Mouse (Mus musculus) CD4-positive helper T cell, adult 2 months (primary cell): ENCODE measurements around the gene Glp2r.
A peak's percentile ranks its signal among the peaks of the same experiment; 100 is the strongest.

Experiments
- DNase-seq: peaks from one replicate; pipeline ENCODE4 v3.0.0-alpha.2; 2012; ENCODE audit warnings: low read depth, missing footprints, low spot score

The Glp2r gene

DNA sequence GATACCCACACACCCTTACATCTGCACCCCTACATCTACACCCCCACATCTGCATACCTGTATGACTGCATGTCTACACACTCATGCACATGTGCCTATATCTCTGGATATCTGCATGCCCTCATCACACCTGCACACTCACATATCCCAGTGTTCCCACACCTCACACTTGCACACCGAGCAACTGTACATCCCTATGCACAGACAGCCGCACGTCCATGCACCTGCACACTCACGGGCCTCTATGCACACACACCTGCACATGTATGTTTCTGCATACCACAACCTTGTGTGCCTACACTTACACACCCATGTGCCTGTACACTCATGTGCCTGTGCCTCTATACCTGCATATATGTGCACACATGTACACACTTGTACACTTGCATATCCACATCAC is 107.5 kb downstream of the Glp2r start:
- no peak for DNase-seq

DNA sequence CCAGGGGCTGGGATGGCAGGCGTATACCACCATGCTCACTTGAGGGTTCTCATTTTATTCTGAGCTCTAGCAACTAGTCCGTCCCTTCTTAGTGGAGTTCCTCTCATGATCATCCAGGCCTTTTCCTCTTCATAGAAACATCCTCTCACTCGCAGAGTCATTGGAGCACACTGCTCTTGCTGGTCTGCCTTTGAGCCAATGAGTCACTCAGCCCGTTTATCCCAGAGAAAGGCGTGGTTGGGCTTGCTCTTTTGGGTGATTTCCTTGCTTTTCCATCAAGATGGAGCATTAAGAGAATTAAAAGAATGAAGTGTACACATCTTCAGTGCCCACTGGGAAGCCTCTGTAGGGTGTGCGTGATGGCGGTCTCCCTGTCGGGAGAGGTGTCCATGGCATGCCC is 109.5 kb downstream of the Glp2r start:
- no peak for DNase-seq

DNA sequence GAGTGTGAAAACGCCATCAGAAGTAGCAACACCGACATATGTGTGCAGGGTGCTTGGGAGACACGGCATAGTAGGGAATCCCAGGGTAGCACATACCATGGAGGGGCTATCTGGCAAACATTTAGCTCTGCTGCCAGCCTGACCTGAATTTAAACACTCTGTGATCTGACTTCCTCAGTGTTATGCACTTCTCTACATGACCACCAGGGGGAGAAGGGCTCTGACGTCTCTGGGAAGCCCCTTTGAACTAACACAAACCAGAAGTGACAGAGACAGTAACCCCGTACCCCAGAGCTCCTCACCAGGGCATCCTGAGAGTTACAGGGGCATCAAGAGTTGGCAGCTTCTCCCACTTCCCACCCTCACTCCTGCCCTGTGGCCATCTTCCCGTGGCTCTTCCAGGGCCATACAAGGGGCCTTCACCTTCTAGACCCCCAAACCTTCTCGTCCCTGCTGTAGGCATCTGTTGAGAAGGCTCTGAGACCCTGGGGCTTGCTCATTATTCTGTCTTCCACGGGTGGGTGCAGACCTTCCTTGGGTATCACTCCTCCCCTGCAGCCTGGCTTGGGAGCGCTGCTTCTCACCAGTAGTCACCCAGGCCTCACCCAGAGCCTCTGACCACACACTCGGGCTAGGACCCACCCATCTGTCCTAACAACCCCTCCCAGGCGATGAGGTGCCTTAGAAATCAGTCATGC is 113.1 kb downstream of the Glp2r start:
- DNase-seq = peak; percentile 37

- DNase-seq = no peak
Measured at GRCm38 (mm10) chr11:67656811-67657210, 114.1 kb downstream of the Glp2r start.

- DNase-seq = no peak
Measured at GRCm38 (mm10) chr11:67656366-67656765, 114.6 kb downstream of the Glp2r start.

DNA sequence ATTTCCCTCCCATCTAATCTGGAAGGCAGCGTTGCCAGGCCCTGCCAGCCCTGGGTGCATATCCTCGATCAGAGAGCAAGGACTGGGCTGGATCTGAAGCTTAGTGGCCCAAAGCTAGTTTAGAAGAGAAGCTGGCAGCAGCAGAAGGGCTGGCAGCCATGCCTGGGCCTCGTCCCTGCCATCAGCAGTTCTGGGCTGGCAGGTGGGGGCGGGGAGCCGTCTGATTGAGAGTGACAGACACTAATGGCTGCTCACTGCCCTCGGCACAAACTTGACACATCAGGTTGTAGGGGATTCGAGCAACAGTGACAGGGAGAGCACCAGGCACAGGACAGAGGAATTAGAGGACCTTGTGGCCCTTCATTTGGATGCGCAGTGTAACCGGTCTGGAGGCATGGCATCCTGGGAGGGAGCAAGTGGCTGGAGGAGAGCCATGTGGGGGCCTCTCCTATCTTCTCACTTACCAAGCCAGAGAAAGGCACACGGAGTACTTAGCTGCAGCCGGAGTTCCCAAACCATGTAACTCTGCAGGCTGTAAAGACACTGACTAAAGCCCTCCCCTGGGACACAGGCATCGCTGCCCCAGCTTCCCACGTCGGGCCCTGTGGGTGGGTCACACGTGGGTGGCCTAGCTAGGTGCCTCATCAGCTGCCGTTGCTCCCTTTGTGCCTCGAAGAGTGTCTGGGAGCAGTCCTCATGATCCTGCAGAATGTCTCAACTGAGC is 115.6 kb downstream of the Glp2r start:
- no peak for DNase-seq

DNA sequence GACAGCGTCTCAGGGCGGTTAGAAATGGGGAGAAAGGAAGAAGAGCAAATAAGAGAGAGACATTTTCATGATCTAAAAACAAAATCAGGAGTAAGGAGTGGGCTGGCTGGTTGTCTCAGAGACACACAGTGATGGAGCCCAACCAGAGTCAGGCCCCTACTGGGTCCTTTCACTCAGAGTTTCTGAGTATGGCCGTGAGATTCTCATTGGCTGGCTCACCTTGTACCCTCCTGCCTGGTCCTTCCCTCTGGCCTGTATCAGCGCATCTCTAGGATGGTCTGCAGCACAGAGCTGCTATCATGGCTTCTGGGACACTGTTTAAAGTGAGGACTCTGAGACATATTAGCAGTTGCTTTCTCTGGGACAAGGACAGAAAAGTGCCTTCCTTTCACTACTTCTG is 116.4 kb downstream of the Glp2r start:
- no peak for DNase-seq

- DNase-seq = no peak
Measured at GRCm38 (mm10) chr11:67653521-67654090, 117.3 kb downstream of the Glp2r start.

GRCm38 (mm10) chr11:67652893-67653255 is 118.1 kb downstream of the Glp2r start:
- DNase-seq = no peak

GRCm38 (mm10) chr11:67652194-67652892 is 118.6 kb downstream of the Glp2r start:
- DNase-seq = no peak

- no peak for DNase-seq
Measured at GRCm38 (mm10) chr11:67651731-67652130, 119.2 kb downstream of the Glp2r start.

DNA sequence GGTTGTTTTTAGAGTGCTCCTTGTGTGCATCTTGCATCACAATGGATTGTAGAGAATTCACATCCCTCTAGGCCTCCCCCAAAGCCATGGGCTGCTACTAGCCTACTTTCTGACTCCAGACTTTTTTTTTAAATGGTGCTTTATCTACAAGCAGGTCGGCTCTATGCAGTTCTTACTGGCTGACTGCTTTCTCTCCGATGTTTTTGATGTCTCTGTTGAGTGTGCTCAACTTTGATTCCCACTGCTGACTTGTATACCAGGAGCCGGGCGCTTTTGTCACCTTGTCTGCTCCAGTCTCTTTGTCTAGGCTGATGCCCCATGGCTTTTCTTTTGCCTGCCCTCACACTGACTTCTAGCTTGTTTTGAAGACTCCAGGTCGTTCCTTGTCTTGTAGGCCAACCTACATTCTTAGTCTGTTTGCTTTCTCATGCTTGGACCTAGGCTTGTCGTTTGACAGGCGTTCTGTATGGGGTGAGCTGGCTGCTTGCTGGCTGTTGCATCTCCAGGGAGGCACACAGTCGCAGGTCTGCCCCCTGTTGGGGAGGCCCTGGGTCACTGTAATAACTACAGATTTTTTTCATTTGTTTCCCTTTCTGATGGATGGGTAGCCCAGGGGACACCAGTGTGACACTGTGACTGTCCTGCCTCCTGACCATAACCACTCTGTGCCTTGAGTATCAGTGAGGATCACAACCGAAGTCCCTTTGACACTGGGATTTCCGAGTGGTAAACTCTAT is 120.8 kb downstream of the Glp2r start:
- no peak for DNase-seq

- DNase-seq = no peak
Measured at GRCm38 (mm10) chr11:67648651-67649407, 122.1 kb downstream of the Glp2r start.

- no peak for DNase-seq
Measured at GRCm38 (mm10) chr11:67647745-67648144, 123.2 kb downstream of the Glp2r start.

DNA sequence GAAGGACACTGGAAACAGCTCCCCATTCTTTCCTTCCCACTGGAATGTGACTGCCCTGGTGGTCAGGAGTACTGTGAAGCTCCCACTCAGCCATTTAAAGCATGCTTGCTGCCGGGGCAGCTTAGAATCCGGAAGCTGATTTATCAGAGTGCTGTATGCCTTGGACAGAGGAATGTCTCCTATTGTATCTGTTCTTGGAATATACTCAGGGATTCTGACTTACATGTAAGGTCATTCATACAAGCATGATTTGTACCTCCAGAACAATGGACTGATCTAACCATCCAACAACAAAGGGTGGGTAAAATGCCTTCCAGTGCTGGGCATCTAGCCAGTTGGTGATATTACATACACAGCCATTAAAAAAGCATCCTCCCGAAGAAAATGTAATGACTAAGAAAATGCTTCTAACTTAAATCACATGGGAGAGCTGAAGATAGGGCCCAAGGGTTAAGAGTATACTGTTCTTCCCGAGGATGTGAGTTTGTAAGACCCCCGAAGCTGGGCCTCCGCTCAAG is 126.3 kb downstream of the Glp2r start:
- DNase-seq = no peak

- no peak for DNase-seq
Measured at GRCm38 (mm10) chr11:67643465-67643864, 127.5 kb downstream of the Glp2r start.

- no peak for DNase-seq
Measured at GRCm38 (mm10) chr11:67642835-67643234, 128.1 kb downstream of the Glp2r start.

DNA sequence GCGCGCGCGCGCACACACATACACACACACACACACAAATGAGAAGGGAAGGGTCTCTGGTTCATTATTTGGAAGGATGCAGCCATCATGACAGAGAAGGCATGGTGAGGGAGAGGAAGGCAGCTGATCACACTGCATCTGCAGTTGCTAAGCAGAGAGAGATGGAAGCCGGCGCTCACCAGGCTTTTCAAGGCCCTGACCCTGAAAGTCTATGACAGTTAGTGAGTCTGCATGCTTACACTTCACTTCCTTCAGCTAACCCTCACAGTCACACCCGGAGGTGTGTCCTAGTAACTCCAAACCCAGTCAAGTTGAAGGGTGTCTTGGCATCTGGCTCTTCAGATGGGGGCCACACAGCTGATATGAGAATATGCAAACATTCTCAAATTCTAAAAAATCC is 128.5 kb downstream of the Glp2r start:
- DNase-seq = no peak

DNA sequence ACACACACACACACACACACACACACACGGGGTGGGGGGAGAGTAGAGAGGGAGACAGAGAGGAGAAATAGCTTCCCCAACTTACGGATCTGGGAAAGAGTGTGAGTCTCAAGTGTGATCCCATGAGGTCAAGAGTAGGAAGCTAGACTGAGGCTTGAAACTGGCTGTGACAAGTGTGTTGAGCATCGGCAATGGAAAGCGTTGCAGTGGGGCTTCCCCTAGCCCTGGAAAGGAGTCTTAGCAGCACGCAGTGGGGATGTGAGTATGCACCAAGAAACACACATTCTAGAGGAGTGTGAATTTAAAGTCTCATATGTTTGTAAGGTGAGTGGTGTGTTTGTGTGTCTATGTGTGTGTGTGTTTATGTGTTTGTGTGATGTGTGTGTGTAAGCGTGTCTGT is 130.7 kb downstream of the Glp2r start:
- no peak for DNase-seq

DNA sequence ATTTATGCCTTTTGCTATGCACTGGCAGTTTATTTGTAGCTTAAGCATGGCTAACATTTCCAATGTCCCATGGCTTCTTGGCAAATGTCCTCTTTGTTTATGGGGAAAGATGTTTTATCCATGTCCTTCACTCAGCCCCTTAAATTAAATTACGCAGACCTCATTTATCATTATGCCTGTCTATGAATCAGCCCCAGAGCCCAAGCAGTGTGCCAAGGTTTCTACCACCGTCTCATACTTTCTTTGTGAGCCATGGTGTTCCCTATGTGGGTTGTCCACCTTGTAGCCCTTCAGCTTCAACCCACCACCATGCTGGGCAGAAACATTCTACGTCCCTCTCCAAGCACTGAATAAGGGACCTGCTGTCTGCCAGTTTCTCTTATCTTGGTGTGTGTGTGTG is 132.6 kb downstream of the Glp2r start:
- no peak for DNase-seq
